Mouse (Mus musculus) erythroblast, embryonic 14.5 days (primary cell): ENCODE results near the gene Nthl1. TPM values are rescaled to one million over a fixed set of nuclear protein-coding genes. Genes with fewer than 3 reads are reported as not detected.
A peak's percentile ranks its signal among the peaks of the same experiment; 100 is the strongest.

Experiments
- H3K27me3 ChIP-seq: 2 replicates; pipeline ENCODE4 v1.6.1; 2012; ENCODE audit warnings: inconsistent platforms; ENCODE audit not compliant: control insufficient read depth
- H3K36me3 ChIP-seq: 2 replicates; pipeline ENCODE4 v1.6.1; 2012; ENCODE audit warnings: mild to moderate bottlenecking, inconsistent platforms; ENCODE audit not compliant: control insufficient read depth
- H3K4me1 ChIP-seq: 2 replicates; pipeline ENCODE4 v1.6.1; 2012; ENCODE audit warnings: inconsistent platforms; ENCODE audit not compliant: control insufficient read depth
- H3K4me3 ChIP-seq: replicated peaks from 2 replicates; pipeline ENCODE3; 2012; ENCODE audit warnings: moderate library complexity, mild to moderate bottlenecking, inconsistent platforms
- H3K9me3 ChIP-seq: 2 replicates; pipeline ENCODE4 v1.6.1; 2012; ENCODE audit warnings: low read length, inconsistent platforms, mixed read lengths; ENCODE audit not compliant: control insufficient read depth
- GATA1 ChIP-seq: IDR thresholded peaks from 2 replicates; pipeline ENCODE4 v1.6.1; 2012; ENCODE audit warnings: low read length, inconsistent platforms, mixed read lengths
- TAL1 ChIP-seq: IDR thresholded peaks from 3 replicates; pipeline ENCODE4 v1.6.1; 2012; ENCODE audit warnings: low read length, inconsistent platforms, mixed read lengths
- polyA plus RNA-seq: library from polyadenylated mRNA; stranded (reverse); fragments of >175 nt; gene quantifications from 2 replicates; pipeline ENCODE4 v1.2.3, GENCODE M21; 2012

The Nthl1 gene
- 0.04 and 0.23 TPM in 2 replicates for polyA plus RNA-seq

- Histone ChIP-seq H3K27me3 (no peaks in the 10 kb centered on the region), H3K36me3 (peaks cover 31% of the 10 kb centered on the region), H3K4me3 (peak within 1 kb of the TSS; percentile 80), H3K9me3 (no peaks in the 10 kb centered on the region), H3K4me1 (peaks cover 53% of the 10 kb centered on the region)
- TF ChIP-seq TAL1 (no peak), GATA1 (no peak)
Measured at GRCm38 (mm10) chr17:24632167-24632812, at the start of gene Nthl1, which contains the start of gene Tsc2. Gene Nthl1 (plus strand): TSS chr17:24632680. Gene Tsc2 (minus strand): TSS chr17:24632630.

GRCm38 (mm10) chr17:24583599-24584460 is 48.6 kb upstream of the Nthl1 start:
- no peak for TF ChIP-seq GATA1
- no peak for TF ChIP-seq TAL1
- peaks cover 40% of the 10 kb centered on the region for H3K36me3 ChIP-seq
- no peak overlapping the region for H3K4me3 ChIP-seq
- no peaks in the 10 kb centered on the region for H3K9me3 ChIP-seq
- H3K4me1 ChIP-seq, result no peaks in the 10 kb centered on the region
- no peaks in the 10 kb centered on the region for H3K27me3 ChIP-seq

GRCm38 (mm10) chr17:24584520-24584919 is 48.0 kb upstream of the Nthl1 start:
- H3K9me3 ChIP-seq, result no peaks in the 10 kb centered on the region
- no peak overlapping the region for H3K4me3 ChIP-seq
- TF ChIP-seq TAL1 (no peak), GATA1 (no peak)
- no peaks in the 10 kb centered on the region for H3K4me1 ChIP-seq
- H3K27me3 ChIP-seq, result no peaks in the 10 kb centered on the region
- H3K36me3 ChIP-seq, result peaks cover 42% of the 10 kb centered on the region

GRCm38 (mm10) chr17:24586532-24586931 is 45.9 kb upstream of the Nthl1 start:
- Histone ChIP-seq H3K36me3 (peaks cover 34% of the 10 kb centered on the region), H3K27me3 (no peaks in the 10 kb centered on the region), H3K9me3 (no peaks in the 10 kb centered on the region), H3K4me3 (no peak overlapping the region), H3K4me1 (no peaks in the 10 kb centered on the region)
- TF ChIP-seq TAL1, result no peak
- no peak for TF ChIP-seq GATA1

GRCm38 (mm10) chr17:24590943-24591342 is 41.5 kb upstream of the Nthl1 start:
- H3K4me3 ChIP-seq, result no peak overlapping the region
- no peaks in the 10 kb centered on the region for H3K27me3 ChIP-seq
- H3K9me3 ChIP-seq, result no peaks in the 10 kb centered on the region
- TF ChIP-seq TAL1 (no peak), GATA1 (no peak)
- H3K4me1 ChIP-seq, result no peaks in the 10 kb centered on the region
- H3K36me3 ChIP-seq, result peaks cover 63% of the 10 kb centered on the region

GRCm38 (mm10) chr17:24591695-24592094 is 40.8 kb upstream of the Nthl1 start:
- H3K4me3 ChIP-seq, result no peak overlapping the region
- no peaks in the 10 kb centered on the region for H3K27me3 ChIP-seq
- TF ChIP-seq GATA1 (no peak), TAL1 (no peak)
- H3K36me3 ChIP-seq, result peaks cover 67% of the 10 kb centered on the region
- no peaks in the 10 kb centered on the region for H3K4me1 ChIP-seq
- no peaks in the 10 kb centered on the region for H3K9me3 ChIP-seq

- Histone ChIP-seq H3K4me3 (no peak overlapping the region), H3K36me3 (peaks cover 71% of the 10 kb centered on the region), H3K4me1 (no peaks in the 10 kb centered on the region), H3K27me3 (no peaks in the 10 kb centered on the region), H3K9me3 (no peaks in the 10 kb centered on the region)
- TF ChIP-seq GATA1, result no peak
- no peak for TF ChIP-seq TAL1
Measured at GRCm38 (mm10) chr17:24593248-24593647, 39.2 kb upstream of the Nthl1 start.

GRCm38 (mm10) chr17:24593992-24594890 is 38.2 kb upstream of the Nthl1 start:
- no peak for TF ChIP-seq TAL1
- no peak for TF ChIP-seq GATA1
- Histone ChIP-seq H3K4me3 (no peak overlapping the region), H3K4me1 (no peaks in the 10 kb centered on the region), H3K27me3 (no peaks in the 10 kb centered on the region), H3K9me3 (no peaks in the 10 kb centered on the region), H3K36me3 (peaks cover 81% of the 10 kb centered on the region)
